ENCODE assay signal across 9 mouse cellular contexts in the genomic region with DNA sequence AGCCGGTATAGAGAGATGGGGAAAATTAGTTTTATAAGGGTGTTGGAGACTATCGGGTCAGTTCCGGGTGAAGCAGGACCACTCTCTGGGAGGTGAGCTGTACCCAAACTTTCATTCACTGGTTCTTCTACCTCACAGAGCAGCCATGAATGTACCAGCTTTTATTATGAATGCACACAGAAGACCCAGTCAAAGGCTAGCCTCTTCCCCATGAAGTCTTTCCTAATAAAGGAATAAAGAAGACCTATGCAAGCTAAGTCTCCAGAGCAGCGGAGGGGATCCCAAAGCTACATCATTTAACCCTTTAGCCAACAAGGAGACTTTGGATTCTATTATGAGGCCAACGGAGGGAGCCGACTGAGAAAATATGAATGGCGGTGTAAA. TPM values are rescaled to one million over a fixed set of nuclear protein-coding genes. Genes with fewer than 3 reads are reported as not detected.
DNase-seq lines count a peak whose midpoint lies in the region; ATAC-seq and TF ChIP-seq lines count a peak whose summit lies in the region.
"Had no signal": no experiment of that assay in that cellular context is flagged by ENCODE, and none has a peak within 500 bp of the region (broad histone marks: within the 10 kb centered on the region; RNA-seq: fewer than 3 reads in every experiment).

No protein-coding gene starts in this region.

- no peak for DNase-seq in kidney, postnatal 10 days
- DNase-seq in forebrain, embryonic 10.5 days (ENCODE audit: extremely low spot score, low spot score): peak; percentile 53
- DNase-seq in hindbrain, postnatal 0 days (ENCODE audit: low spot score): peak; percentile 53
- no peak for DNase-seq in neural tube, embryonic 11.5 days (ENCODE audit: low spot score)
- DNase-seq in left cerebral cortex, adult 11 months (ENCODE audit: low spot score): no peak
- no peak for DNase-seq in thymus, postnatal 4 days
- DNase-seq in gastrocnemius, postnatal 4 days (ENCODE audit: low spot score in 2 of 2): no peak

- peak overlapping the region; percentile 42 for H3K4me3 ChIP-seq in kidney, embryonic 15.5 days (replicated peaks)
- H3K4me3 ChIP-seq in forebrain, embryonic 10.5 days: peak overlapping the region; percentile 72
- peak overlapping the region; percentile 66 for H3K4me3 ChIP-seq in hindbrain, postnatal 0 days (ENCODE audit: low read length)
- H3K4me3 ChIP-seq in neural tube, embryonic 11.5 days (ENCODE audit: low read depth, low read length): peak overlapping the region; percentile 32

- no peak overlapping the region for H3K9ac ChIP-seq in kidney, embryonic 15.5 days
- H3K9ac ChIP-seq in hindbrain, postnatal 0 days (replicated peaks; ENCODE audit: low read length): peak overlapping the region; percentile 50; the same call in 1 of the 2 replicates
- H3K9ac ChIP-seq in neural tube, embryonic 11.5 days (ENCODE audit: low read length): peak overlapping the region; percentile 40; the same call in 1 of the 2 replicates

- 3% methylated on average over 7 of the region's 7 CpGs for WGBS in kidney, embryonic 15.5 days
- under 1% methylated on average over 7 of the region's 7 CpGs for WGBS in forebrain, embryonic 10.5 days
- WGBS in hindbrain, postnatal 0 days: 0% methylated on average over 7 of the region's 7 CpGs
- 3% methylated on average over 7 of the region's 7 CpGs for whole genome bisulfite sequencing in neural tube, embryonic 11.5 days

- TF ChIP-seq CTCF in hindbrain, postnatal 0 days (IDR thresholded peaks at IDR 0.05; ENCODE audit: low read depth): no peak

- peaks cover 74% of the 10 kb centered on the region for H3K27me3 ChIP-seq in kidney, embryonic 15.5 days
- peaks cover 62% of the 10 kb centered on the region for H3K27me3 ChIP-seq in forebrain, embryonic 10.5 days (ENCODE audit: poor library complexity, severe bottlenecking)
- no peaks in the 10 kb centered on the region for H3K27me3 ChIP-seq in hindbrain, postnatal 0 days (ENCODE audit: insufficient read depth, low read length)
- peaks cover 34% of the 10 kb centered on the region for H3K27me3 ChIP-seq in neural tube, embryonic 11.5 days (ENCODE audit: control insufficient read depth, insufficient read depth, low read length)

- H3K4me2 ChIP-seq in kidney, embryonic 15.5 days: peak overlapping the region; percentile 88
- H3K4me2 ChIP-seq in hindbrain, postnatal 0 days (ENCODE audit: low read depth, low read length): peak overlapping the region; percentile 86
- H3K4me2 ChIP-seq in neural tube, embryonic 11.5 days (ENCODE audit: low read depth): peak overlapping the region; percentile 95

- H3K9me3 ChIP-seq in kidney, embryonic 15.5 days (replicated peaks): no peaks in the 10 kb centered on the region
- H3K9me3 ChIP-seq in forebrain, embryonic 10.5 days: no peaks in the 10 kb centered on the region
- no peaks in the 10 kb centered on the region for H3K9me3 ChIP-seq in hindbrain, postnatal 0 days (ENCODE audit: low read length)
- H3K9me3 ChIP-seq in neural tube, embryonic 11.5 days (ENCODE audit: control insufficient read depth, low read length): no peaks in the 10 kb centered on the region

- peaks cover 42% of the 10 kb centered on the region for H3K4me1 ChIP-seq in kidney, embryonic 15.5 days
- H3K4me1 ChIP-seq in forebrain, embryonic 10.5 days: peaks cover 73% of the 10 kb centered on the region
- peaks cover 14% of the 10 kb centered on the region for H3K4me1 ChIP-seq in hindbrain, postnatal 0 days (ENCODE audit: insufficient read depth, low read length)
- peaks cover 31% of the 10 kb centered on the region for H3K4me1 ChIP-seq in neural tube, embryonic 11.5 days (ENCODE audit: control insufficient read depth, insufficient read depth, low read length)

- H3K27ac ChIP-seq in kidney, embryonic 15.5 days: no peak overlapping the region
- peak overlapping the region; percentile 93 for H3K27ac ChIP-seq in forebrain, embryonic 10.5 days
- peak overlapping the region; percentile 89 for H3K27ac ChIP-seq in hindbrain, postnatal 0 days
- peak overlapping the region; percentile 42; the same call in 1 of the 2 replicates for H3K27ac ChIP-seq in neural tube, embryonic 11.5 days (ENCODE audit: low read depth, low read length)

- no peaks in the 10 kb centered on the region for H3K36me3 ChIP-seq in kidney, embryonic 15.5 days
- 0 out of 2 replicates have a peak, but pooled peaks cover 2% of the 10 kb centered on the region for H3K36me3 ChIP-seq in forebrain, embryonic 10.5 days (replicated peaks)
- H3K36me3 ChIP-seq in hindbrain, postnatal 0 days (ENCODE audit: insufficient read depth, low read length): no peaks in the 10 kb centered on the region
- H3K36me3 ChIP-seq in neural tube, embryonic 11.5 days (ENCODE audit: control insufficient read depth, insufficient read depth, low read length): no peaks in the 10 kb centered on the region

- ATAC-seq in kidney, embryonic 15.5 days (replicated peaks; ENCODE audit: low FRiP score): no peak
- ATAC-seq in hindbrain, postnatal 0 days: peak; percentile 61
- peak; percentile 39 for ATAC-seq in neural tube, embryonic 11.5 days (ENCODE audit: insufficient read depth, low FRiP score, low TSS enrichment)

RNA-seq across cellular contexts. Expression of a gene that starts 0.5 kb away (rescaled TPM):
- polyA plus RNA-seq in kidney, embryonic 15.5 days (2015; fragmentation: Nextera tagmentation; extraction: Ambion mirVana): 0.18 TPM in 2 replicates
- polyA plus RNA-seq in forebrain, embryonic 10.5 days (2016; fragmentation: Nextera tagmentation; extraction: Ambion mirVana): 2.2 and 3.1 TPM in 2 replicates
- total RNA-seq in hindbrain, postnatal 0 days (2014; rRNA removed): 111 and 122 TPM in 2 replicates
- polyA plus RNA-seq in hindbrain, postnatal 0 days (2015; fragmentation: Nextera tagmentation; extraction: Ambion mirVana): 8.5 and 9.1 TPM in 2 replicates
- polyA plus RNA-seq in neural tube, embryonic 11.5 days (2014; fragmentation: Nextera tagmentation; extraction: Ambion mirVana): 2.6 and 2.9 TPM in 2 replicates
- 1 to 10 TPM; 3.8 to 3.9 TPM for total RNA-seq in gastrocnemius, postnatal 4 days (2021)
- total RNA-seq: megakaryocyte-erythroid progenitor cell, adult 5-6 weeks had no signal

Comparison
In these comparisons a context has a peak if more than half of its experiments do, and no peak if none do; other contexts are left out.
1. DNase-seq: peak in forebrain, embryonic 10.5 days (single experiment) and hindbrain, postnatal 0 days (single experiment); none in kidney, postnatal 10 days (single experiment), neural tube, embryonic 11.5 days (single experiment), left cerebral cortex, adult 11 months (single experiment), thymus, postnatal 4 days (single experiment) and gastrocnemius, postnatal 4 days (0 of 2).
2. Peak in every context shown above with its lines, with median percentiles within 50 percentile points of each other: H3K4me2 ChIP-seq and H3K4me3 ChIP-seq.